Mouse (Mus musculus) heart, embryonic 13.5 days (tissue): Measurements from ENCODE around the gene Vpreb2. TPM values are rescaled to one million over a fixed set of nuclear protein-coding genes. Genes with fewer than 3 reads are reported as not detected.
A peak's percentile ranks its signal among the peaks of the same experiment; 100 is the strongest.
"Not testable (repeated sequence)": the region's sequence is repeated elsewhere in the genome, so short reads cannot be mapped to it uniquely, and the experiment has no call there.

Experiments used
- ATAC-seq: fragments of 200-750 bp; cut with Nextera tagmentation; 2 replicates; pipeline ENCODE4 v1.8.0; 2017; ENCODE audit warnings: moderate TSS enrichment; ENCODE audit not compliant: insufficient number of reproducible peaks, low FRiP score, low TSS enrichment; ENCODE audit errors: extremely low read depth
- H3K27ac ChIP-seq: fragments of 300-500 bp; sonication (generic); replicated peaks from 2 replicates; pipeline ENCODE4 v1.5.1; 2015; ENCODE audit warnings: moderate library complexity, mild to moderate bottlenecking, inconsistent platforms
- H3K27me3 ChIP-seq: fragments of 300-500 bp; sonication (generic); replicated peaks from 2 replicates; pipeline ENCODE4 v1.6.1; 2015; ENCODE audit warnings: mild to moderate bottlenecking, inconsistent platforms
- H3K36me3 ChIP-seq: fragments of 300-500 bp; sonication (generic); 2 replicates; pipeline ENCODE4 v1.6.1; 2015; ENCODE audit warnings: mild to moderate bottlenecking, inconsistent platforms
- H3K4me1 ChIP-seq: fragments of 300-500 bp; sonication (generic); 2 replicates; pipeline ENCODE4 v1.6.1; 2015; ENCODE audit warnings: inconsistent platforms
- H3K4me2 ChIP-seq: fragments of 300-500 bp; sonication (generic); 2 replicates; pipeline ENCODE4 v1.6.1; 2015; ENCODE audit warnings: inconsistent platforms, mild to moderate bottlenecking, moderate library complexity
- H3K4me3 ChIP-seq: fragments of 300-500 bp; sonication (generic); 2 replicates; pipeline ENCODE4 v1.5.1; 2015; ENCODE audit warnings: moderate library complexity, mild to moderate bottlenecking, inconsistent platforms
- H3K9ac ChIP-seq: fragments of 300-500 bp; sonication (generic); 2 replicates; pipeline ENCODE4 v1.6.1; 2015; ENCODE audit warnings: inconsistent platforms, mild to moderate bottlenecking, moderate library complexity
- H3K9me3 ChIP-seq: fragments of 300-500 bp; sonication (generic); 2 replicates; pipeline ENCODE4 v1.6.1; 2016; ENCODE audit warnings: inconsistent platforms
- WGBS: fragments of 180-500 bp; shearing (Covaris S2); methylation state at CpG from one replicate; pipeline ENCODE4 v1.1.7; 2015; ENCODE audit warnings: mixed read lengths; 5-methylcytosine and 5-hydroxymethylcytosine counted together
- polyA plus RNA-seq: library from polyadenylated mRNA; unstranded; fragments of >200 nt; fragmentation: Nextera tagmentation; extraction: Ambion mirVana; gene quantifications from 2 replicates; pipeline ENCODE4 v1.2.1, GENCODE M21; 2015

Vpreb2 gene
- polyA plus RNA-seq, 1 experiment from 2014 or later = not detected

- Histone ChIP-seq H3K4me1 (no peaks in the 10 kb centered on the region), H3K27ac (no peak overlapping the region), H3K4me2 (no peak overlapping the region), H3K27me3 (peaks cover 5% of the 10 kb centered on the region; the same call in 1 of the 2 replicates), H3K9ac (no peak overlapping the region), H3K9me3 (no peaks in the 10 kb centered on the region), H3K36me3 (no peaks in the 10 kb centered on the region), H3K4me3 (no peak overlapping the region)
- WGBS = 57% methylated on average over 4 of the region's 4 CpGs
- no peak for ATAC-seq
Measured at GRCm38 (mm10) chr16:17950068-17950467, 30.2 kb upstream of the Vpreb2 start.

GRCm38 (mm10) chr16:17951618-17952017 lies 28.6 kb upstream of the Vpreb2 start:
- Histone ChIP-seq H3K9me3 (no peaks in the 10 kb centered on the region), H3K4me2 (no peak overlapping the region), H3K9ac (no peak overlapping the region), H3K27me3 (no peaks in the 10 kb centered on the region), H3K4me1 (no peaks in the 10 kb centered on the region), H3K27ac (no peak overlapping the region), H3K4me3 (no peak overlapping the region), H3K36me3 (no peaks in the 10 kb centered on the region)
- WGBS = 68% methylated on average over 4 of the region's 4 CpGs
- no peak for ATAC-seq

GRCm38 (mm10) chr16:17956052-17956638 lies 24.1 kb upstream of the Vpreb2 start:
- not testable (repeated sequence) for H3K4me1 ChIP-seq

GRCm38 (mm10) chr16:17962091-17962490 lies 18.1 kb upstream of the Vpreb2 start:
- Histone ChIP-seq H3K27me3 (no peaks in the 10 kb centered on the region), H3K4me1 (no peaks in the 10 kb centered on the region), H3K36me3 (no peaks in the 10 kb centered on the region), H3K4me2 (no peak overlapping the region), H3K27ac (no peak overlapping the region), H3K9ac (no peak overlapping the region), H3K9me3 (peaks cover 2% of the 10 kb centered on the region; the same call in 1 of the 2 replicates), H3K4me3 (no peak overlapping the region)
- ATAC-seq = no peak
- 67% methylated on average over 7 of the region's 7 CpGs for WGBS

More at GRCm38 (mm10) chr16:17956052-17956638, 24.1 kb upstream of the Vpreb2 start:
- H3K4me3 ChIP-seq, H3K27ac ChIP-seq, H3K9ac ChIP-seq, H3K27me3 ChIP-seq, H3K36me3 ChIP-seq, H3K4me2 ChIP-seq, H3K9me3 ChIP-seq, ATAC-seq: not testable (repeated sequence)
- WGBS = 95% methylated on average over 17 of the region's 17 CpGs

- H3K27me3 ChIP-seq = no peaks in the 10 kb centered on the region; the same call in 1 of the 2 replicates
- ATAC-seq = no peak
Measured at GRCm38 (mm10) chr16:17971853-17972252, 8.4 kb upstream of the Vpreb2 start.

GRCm38 (mm10) chr16:17977840-17978239 lies 2.4 kb upstream of the Vpreb2 start:
- not testable (repeated sequence) for H3K27me3 ChIP-seq, H3K9ac ChIP-seq, H3K9me3 ChIP-seq, H3K4me2 ChIP-seq, H3K4me3 ChIP-seq, ATAC-seq, H3K36me3 ChIP-seq, H3K4me1 ChIP-seq, H3K27ac ChIP-seq
- WGBS = 65% methylated on average over 7 of the region's 7 CpGs

More at GRCm38 (mm10) chr16:17971853-17972252, 8.4 kb upstream of the Vpreb2 start:
- no peak overlapping the region for H3K27ac ChIP-seq
- H3K36me3 ChIP-seq = no peaks in the 10 kb centered on the region
- no peak overlapping the region for H3K4me3 ChIP-seq
- H3K9me3 ChIP-seq = no peaks in the 10 kb centered on the region
- H3K9ac ChIP-seq = no peak overlapping the region
- 64% methylated on average over 5 of the region's 5 CpGs for WGBS
- no peak overlapping the region for H3K4me2 ChIP-seq
- H3K4me1 ChIP-seq = no peaks in the 10 kb centered on the region

- H3K9me3 ChIP-seq = no peaks in the 10 kb centered on the region
- H3K4me2 ChIP-seq = no peak overlapping the region
- peaks cover 7% of the 10 kb centered on the region for H3K4me1 ChIP-seq
- H3K4me3 ChIP-seq = no peak overlapping the region
- no peaks in the 10 kb centered on the region for H3K36me3 ChIP-seq
- no peak overlapping the region for H3K27ac ChIP-seq
- H3K9ac ChIP-seq = no peak overlapping the region
- ATAC-seq = no peak
- peaks cover 14% of the 10 kb centered on the region for H3K27me3 ChIP-seq
- 78% methylated on average over 2 of the region's 2 CpGs for WGBS
Measured at GRCm38 (mm10) chr16:17983201-17983600, 3.0 kb downstream of the Vpreb2 start.

GRCm38 (mm10) chr16:17984231-17984630 lies 4.0 kb downstream of the Vpreb2 start:
- ATAC-seq = no peak
- Histone ChIP-seq H3K4me1 (peaks cover 7% of the 10 kb centered on the region), H3K36me3 (no peaks in the 10 kb centered on the region), H3K4me2 (no peak overlapping the region), H3K9ac (no peak overlapping the region), H3K9me3 (peaks cover 3% of the 10 kb centered on the region; the same call in 1 of the 2 replicates), H3K27me3 (peaks cover 8% of the 10 kb centered on the region), H3K4me3 (no peak overlapping the region), H3K27ac (no peak overlapping the region)
- 56% methylated on average over 5 of the region's 5 CpGs for WGBS

GRCm38 (mm10) chr16:17985078-17985477 lies 4.8 kb downstream of the Vpreb2 start:
- Histone ChIP-seq H3K36me3 (no peaks in the 10 kb centered on the region), H3K4me3 (no peak overlapping the region), H3K27me3 (0 out of 2 replicates have a peak, but pooled peaks cover 8% of the 10 kb centered on the region), H3K9ac (no peak overlapping the region), H3K4me2 (no peak overlapping the region), H3K27ac (no peak overlapping the region), H3K9me3 (peaks cover 12% of the 10 kb centered on the region), H3K4me1 (peaks cover 7% of the 10 kb centered on the region)
- WGBS = 66% methylated on average over 5 of the region's 5 CpGs
- ATAC-seq = no peak

- H3K9me3 ChIP-seq = peaks cover 21% of the 10 kb centered on the region
- 0 out of 2 replicates have a peak overlapping the region, but pooled peaks have one; percentile 25 for H3K9ac ChIP-seq
- no peak overlapping the region for H3K4me2 ChIP-seq
- H3K4me1 ChIP-seq = peaks cover 7% of the 10 kb centered on the region
- H3K27ac ChIP-seq = no peak overlapping the region
- H3K36me3 ChIP-seq = no peaks in the 10 kb centered on the region
- WGBS = 51% methylated on average over 10 of the region's 10 CpGs
- 0 out of 2 replicates have a peak, but pooled peaks cover 8% of the 10 kb centered on the region for H3K27me3 ChIP-seq
- ATAC-seq = no peak
- H3K4me3 ChIP-seq = no peak overlapping the region
Measured at GRCm38 (mm10) chr16:17986456-17987132, 6.4 kb downstream of the Vpreb2 start.

GRCm38 (mm10) chr16:17987703-17988102 lies 7.5 kb downstream of the Vpreb2 start:
- WGBS = 67% methylated on average over 1 of the region's 1 CpGs
- no peak overlapping the region for H3K4me2 ChIP-seq
- peak; percentile 64 for ATAC-seq
- peak overlapping the region; percentile 8; the same call in 1 of the 2 replicates for H3K27ac ChIP-seq
- H3K9ac ChIP-seq = no peak overlapping the region
- no peaks in the 10 kb centered on the region for H3K36me3 ChIP-seq
- H3K9me3 ChIP-seq = peaks cover 30% of the 10 kb centered on the region
- H3K4me3 ChIP-seq = no peak overlapping the region
- 0 out of 2 replicates have a peak, but pooled peaks cover 8% of the 10 kb centered on the region for H3K27me3 ChIP-seq
- peaks cover 7% of the 10 kb centered on the region for H3K4me1 ChIP-seq
